Mouse (Mus musculus): ENCODE results near the gene Pde4dip.
A peak's percentile ranks its signal among the peaks of the same experiment; 100 is the strongest.

Pde4dip gene

DNA sequence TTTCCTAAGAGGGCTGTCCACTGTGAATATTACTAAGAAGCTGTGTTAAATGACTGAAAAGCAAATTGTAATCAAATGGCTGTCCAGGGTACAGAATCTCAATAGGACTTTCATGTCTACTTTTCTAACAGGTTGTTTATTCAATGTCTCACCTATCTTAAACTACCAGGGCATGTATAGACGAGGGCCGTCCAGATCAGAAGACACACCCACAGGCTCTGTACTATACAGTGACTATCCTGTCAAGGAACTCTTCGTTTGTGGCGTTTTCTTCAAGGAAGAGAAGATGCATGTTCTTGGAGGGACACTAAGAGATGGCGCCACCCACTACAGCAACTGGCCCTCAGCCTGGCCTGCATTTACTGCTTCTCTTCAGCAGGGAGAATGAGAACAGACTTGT, 152.9 kb downstream of the Pde4dip start:
- no peak for DNase-seq

DNA sequence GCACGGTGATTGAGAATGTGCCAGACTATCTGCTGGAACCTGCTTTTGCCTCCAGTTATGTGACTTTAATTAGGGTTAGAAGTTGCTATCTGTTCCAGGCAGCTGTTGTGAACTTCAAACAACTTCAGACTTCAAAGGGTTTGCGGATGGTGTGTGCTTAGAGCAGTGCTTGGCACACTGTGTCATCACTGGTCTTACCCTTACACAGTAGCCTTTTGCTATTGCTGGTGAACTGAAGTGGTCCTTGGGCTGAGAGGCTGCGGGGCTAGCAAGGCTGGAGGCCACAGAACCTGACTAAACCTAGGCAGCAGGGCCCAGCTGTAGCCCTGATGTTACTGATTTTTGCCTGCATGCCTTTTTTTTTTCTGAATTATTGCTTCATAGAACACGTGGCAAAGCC, 154.2 kb downstream of the Pde4dip start:
- DNase-seq = no peak

GRCm38 (mm10) chr3:97732622-97733021, 155.9 kb downstream of the Pde4dip start:
- DNase-seq = no peak

- no peak for DNase-seq
Observed at GRCm38 (mm10) chr3:97730624-97731023, 157.9 kb downstream of the Pde4dip start.

DNA sequence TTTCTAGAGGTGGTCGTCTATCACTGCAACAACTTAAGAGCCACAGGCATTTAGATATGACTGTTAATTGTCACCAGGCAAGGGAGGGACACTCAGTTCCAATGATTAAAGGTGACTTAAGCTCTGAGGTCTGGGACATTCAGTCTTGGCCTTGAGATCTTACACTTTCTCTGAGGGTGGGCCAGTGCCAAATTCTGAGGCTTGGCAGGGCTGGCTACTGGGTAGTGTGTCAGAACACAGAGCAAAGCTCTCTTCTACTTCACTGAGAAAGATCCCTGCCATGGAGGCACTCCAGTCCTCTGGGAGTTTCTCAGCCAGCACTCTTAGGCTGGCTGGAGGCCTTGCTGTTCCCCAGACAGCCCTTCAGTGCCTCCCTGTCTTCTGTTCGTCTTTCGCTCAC, 158.4 kb downstream of the Pde4dip start:
- no peak for DNase-seq

DNA sequence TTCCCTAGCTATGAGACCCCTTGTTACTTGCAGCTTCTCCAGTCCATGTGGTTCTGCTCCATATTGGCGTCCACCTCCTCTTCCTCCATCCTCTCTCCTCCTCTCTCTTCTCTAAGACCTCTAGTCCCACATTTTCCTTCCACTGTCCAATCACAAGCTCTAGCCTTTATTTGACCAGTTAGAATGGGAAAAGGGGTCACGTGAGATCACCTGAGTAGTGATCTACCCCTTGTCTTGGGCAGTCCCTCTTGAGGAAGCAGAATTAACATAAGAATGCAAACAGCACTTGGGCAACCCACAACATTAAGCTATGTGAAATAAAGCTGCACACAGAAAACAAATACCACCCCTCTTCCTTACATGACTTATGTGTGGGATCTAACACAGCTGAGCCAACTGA, 160.7 kb downstream of the Pde4dip start:
- no peak for DNase-seq

DNA sequence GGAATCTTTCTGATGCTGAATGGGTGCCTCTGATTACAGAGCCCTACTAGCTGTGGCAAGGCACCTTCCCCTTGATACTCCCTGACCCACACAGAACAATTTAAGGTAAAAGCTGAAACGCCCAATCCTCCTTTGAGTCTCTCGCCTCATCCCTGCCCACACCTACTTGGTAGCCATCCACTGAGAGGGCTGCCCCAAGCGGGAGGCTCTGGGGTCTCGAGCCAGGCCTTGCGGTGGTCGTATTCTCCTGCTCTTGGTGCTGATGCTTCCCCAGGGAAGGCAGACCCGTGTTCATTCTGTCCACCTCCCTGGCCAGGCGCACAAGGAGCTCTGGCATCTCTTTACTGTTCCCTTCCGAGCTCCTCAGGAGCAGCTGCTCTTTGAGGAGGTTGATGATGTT, 169.4 kb downstream of the Pde4dip start:
- DNase-seq = no peak

GRCm38 (mm10) chr3:97715922-97716321, 172.6 kb downstream of the Pde4dip start:
- DNase-seq = no peak

DNA sequence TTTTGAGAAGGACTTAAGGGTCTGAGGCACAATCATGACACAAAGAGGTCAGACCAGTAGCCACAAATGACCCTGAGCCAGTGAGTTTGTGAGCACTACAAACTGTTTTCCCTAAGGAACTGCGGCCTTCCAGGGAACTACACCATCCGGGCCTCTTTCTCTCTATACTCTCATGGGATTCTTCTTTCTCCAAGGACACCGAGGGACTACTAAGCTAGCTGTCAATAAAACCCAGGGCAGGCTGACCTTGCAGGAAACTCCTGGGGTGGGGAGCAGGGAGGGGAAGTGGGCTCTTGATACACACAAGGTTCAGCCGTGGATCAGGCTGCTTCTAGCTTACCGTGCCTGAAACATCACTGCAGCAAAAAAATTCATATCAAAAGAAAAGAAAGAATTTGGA, 177.6 kb downstream of the Pde4dip start:
- no peak for DNase-seq

GRCm38 (mm10) chr3:97710134-97710533, 178.4 kb downstream of the Pde4dip start:
- no peak for DNase-seq

DNA sequence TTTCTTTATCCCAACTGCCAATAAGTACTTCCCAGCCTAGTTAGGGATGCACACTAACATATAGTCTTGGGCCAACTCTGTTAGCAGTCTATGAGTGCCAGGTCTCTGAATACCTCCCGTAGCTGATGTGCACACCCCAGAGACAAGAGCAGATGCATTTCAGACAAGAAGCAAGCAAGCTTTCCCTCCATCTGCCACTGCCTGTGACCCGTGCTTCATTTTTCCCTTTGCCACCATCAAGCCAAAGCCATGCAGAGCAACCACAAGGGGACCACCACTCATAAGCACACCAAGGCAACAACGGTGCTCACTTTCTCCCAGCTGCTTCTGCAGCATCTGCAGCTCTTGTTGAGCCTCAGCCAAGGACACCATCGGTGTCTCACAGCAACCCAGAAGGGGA, 181.9 kb downstream of the Pde4dip start:
- DNase-seq = no peak

GRCm38 (mm10) chr3:97705508-97705907, 183.0 kb downstream of the Pde4dip start:
- DNase-seq = no peak

- DNase-seq = no peak
Observed at GRCm38 (mm10) chr3:97702448-97703080, 185.9 kb downstream of the Pde4dip start.

GRCm38 (mm10) chr3:97701198-97701597, 187.3 kb downstream of the Pde4dip start:
- no peak for DNase-seq

DNA sequence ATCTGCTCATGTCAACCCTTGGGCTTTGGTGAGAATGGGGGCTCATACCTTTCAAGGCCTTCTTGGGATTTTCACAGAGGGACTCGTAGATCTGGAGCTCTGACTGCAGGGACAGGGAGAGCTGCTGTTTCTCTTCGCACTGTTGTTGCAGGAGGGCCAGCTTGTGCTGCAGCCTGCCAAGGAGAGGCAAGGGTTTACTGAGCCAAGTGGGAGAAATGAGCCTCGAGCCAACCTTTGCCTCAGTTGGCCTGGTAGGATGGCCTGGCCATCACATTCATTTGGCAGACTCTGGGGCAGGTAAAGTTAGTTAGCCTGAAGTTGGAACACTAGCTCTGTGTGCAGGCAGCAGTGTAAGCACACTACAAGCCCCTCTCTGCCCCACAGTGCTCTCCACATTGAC, 189.4 kb downstream of the Pde4dip start:
- no peak for DNase-seq

DNA sequence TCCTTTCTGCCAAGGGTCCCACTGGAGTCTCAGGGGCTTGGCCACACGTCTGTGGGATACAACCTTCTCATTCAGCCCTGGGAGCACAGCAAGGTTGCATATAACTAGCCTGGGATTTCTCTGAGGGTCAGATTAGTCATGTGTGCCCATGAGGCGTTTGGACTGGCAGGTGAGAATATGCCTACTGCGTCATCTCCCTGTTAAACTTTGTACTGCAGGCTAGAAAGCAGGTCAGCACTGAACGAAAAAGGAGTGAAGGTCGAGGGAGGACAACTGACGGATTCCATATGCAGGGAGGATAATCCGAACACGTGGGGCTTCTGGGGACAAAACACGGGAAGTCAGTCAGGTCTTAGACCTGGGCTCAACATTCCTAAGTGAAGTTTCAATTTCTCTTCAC, 191.2 kb downstream of the Pde4dip start:
- no peak for DNase-seq

- DNase-seq = no peak
Observed at GRCm38 (mm10) chr3:97696866-97697265, 191.6 kb downstream of the Pde4dip start.

DNA sequence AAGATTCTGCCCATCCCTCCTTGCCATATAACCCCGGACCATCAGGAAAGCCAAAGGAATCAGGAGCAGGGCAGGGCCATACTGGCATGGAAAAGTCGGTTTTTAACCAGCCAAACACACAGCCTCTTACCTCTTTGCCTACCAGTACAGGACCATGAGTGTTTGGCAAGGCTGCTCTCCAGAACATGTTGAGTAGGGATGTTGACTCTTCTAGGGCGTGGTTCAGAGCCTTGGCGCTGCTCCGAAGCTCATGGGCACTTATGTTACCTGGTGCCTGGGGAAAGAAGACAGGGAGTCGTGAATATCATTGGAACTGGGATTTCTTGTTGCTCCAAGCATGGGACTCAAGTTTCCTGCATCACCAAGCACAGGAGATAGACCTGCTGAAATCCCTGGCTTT, 194.7 kb downstream of the Pde4dip start:
- DNase-seq = no peak

DNA sequence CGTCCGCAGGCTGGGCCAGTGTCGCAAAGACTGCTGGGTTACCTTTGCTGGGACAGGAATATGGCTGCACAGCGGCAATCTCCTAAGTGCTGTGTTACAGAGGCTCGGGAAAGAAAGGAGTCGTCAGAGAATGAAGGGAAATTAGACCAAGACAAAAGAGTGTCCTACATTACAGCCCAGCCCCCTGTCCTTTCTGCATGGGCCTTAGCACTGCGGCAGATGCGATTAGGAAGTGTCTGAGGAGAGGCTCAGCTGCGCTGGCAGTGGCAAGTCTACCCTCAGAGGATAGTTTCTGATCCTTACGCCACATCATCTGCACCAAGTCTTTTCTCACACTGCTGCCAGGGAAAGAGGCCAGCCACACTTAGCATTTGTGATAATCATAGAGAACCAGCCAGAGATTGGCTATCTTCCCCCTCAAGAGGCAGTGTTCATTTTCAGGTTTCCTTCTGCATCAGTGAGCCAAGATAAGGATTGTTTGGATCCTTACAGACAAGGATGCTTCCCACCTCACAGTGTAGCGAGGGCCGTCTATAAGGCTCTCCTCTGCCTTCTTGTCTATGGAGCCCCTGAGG, 197.0 kb downstream of the Pde4dip start:
- peak; percentile 55 for DNase-seq

DNA sequence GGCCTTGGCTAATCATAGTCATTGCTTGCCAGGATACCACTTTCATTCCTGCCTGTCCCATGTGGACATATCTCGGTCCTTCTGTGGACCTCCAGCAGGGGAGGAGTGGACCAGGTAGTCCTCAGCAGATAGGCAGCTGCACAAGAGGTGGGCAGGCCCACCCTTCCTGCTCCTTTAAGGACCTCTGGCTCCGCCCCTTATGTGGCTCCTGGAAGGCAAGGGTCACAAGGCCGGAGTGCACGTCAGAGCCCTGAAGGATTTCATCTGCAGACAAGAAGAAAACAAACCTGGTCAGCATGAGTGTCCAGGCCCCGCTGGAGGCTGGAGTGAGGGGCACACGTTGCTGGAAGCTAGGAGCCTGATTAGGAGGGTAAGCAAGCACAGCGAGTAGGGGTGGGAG, 197.9 kb downstream of the Pde4dip start:
- peak; percentile 19 for DNase-seq

GRCm38 (mm10) chr3:97689289-97689688, 199.2 kb downstream of the Pde4dip start:
- DNase-seq = no peak

DNA sequence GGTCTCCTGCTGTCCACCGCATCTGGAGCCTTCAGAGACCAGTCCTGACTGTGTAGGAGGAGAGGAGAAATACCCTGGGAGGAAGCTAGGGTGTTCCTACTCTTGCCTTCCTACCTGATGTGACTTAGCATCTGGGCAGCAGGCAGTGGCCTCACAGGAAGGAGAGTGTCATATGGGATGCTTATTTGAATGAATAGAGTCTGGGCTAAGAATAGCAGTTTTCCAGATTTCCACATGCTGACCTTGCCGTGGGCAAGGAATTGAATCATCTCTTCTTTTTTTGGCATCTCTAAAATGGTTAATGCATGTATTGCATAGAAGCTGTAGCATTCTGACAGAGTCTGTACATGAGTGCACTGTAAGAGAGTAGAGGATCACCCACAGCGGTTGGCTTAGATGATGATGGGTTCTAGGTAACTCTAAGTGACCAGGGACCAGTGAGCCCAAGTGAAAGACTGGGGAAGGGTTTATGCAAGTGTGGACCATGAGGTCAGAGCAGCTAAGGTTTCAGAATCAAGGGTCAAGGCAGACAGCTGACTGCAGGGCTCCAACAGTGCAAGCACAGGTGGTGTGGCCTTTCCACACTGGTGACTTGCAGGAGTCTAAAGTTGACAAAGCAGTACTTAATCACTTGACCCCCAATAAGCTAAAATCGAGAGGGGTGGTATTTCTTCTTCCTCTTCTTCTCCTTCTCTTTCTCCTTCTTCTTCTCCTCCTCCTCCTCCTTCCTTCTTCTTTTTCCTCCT, 202.0 kb downstream of the Pde4dip start:
- DNase-seq = no peak

GRCm38 (mm10) chr3:97683560-97684195, 204.8 kb downstream of the Pde4dip start:
- DNase-seq = peak; percentile 56

DNA sequence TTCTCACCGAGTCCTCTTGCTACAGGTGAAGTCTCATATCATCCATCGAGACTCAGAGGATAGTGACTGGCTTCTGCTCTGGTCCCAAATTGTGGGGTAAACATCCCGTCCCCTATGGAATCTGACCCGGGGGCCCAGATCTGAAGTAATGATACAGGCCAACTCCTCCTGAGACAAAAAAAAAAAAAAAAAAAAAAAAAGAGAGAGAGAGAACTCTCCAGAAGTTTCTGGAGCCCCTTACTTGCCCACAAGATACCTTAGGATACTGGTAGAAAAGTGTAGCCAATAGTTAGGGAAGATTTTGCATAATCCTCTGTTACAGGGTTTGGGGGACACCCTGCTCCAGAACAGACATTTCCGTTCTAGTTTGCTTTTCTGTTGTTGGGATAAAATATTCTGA, 205.9 kb downstream of the Pde4dip start:
- no peak for DNase-seq
